Mouse (Mus musculus): ENCODE measurements around the gene Zfp30.

The Zfp30 gene

DNA sequence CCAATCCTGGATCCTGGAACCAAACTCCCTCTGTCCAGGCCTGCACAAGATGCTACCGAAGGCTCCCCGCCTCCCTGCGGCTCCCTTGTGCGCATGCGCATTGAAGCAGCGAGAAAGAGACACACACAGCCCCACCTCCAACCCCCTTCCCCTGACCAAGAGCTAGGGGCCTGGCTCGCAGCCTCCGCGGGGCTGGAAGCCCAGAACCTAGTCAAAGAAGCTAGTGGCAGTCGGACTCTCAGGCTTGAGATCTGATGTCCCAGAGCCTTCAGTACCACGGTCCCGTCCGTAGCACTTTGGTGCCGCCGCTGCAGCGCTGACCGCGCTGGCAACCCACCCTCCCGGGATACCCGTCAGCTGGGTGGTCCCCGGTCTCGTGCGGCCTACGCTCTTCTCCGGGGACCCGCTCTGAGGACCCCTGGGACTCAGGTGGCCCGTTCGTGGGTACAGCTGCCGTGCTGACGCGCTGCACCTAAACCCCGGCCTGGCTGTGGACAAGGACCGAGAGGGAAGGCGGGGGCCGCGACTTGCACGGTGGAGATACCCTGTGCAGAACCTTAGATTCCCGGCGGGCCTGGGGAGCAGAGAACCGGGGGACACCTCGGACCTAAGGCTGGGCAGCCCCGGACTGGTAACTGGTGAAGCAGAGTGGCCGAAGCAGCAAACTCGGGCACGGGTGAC is at the start of gene Zfp30:
Gene Zfp30 (plus strand): TSS at position 128 of the 681 bp plus-strand sequence.
- in situ Hi-C loops (cut with MboI; ENCODE audit: low sequenced_read_pairs) = no loop called here

- in situ Hi-C loops (cut with MboI; ENCODE audit: low sequenced_read_pairs) = no loop called here
Measured at GRCm38 (mm10) chr7:29742258-29742657, 41.5 kb upstream of the Zfp30 start.

- in situ Hi-C loops (cut with MboI; ENCODE audit: low sequenced_read_pairs) = no loop called here
Measured at GRCm38 (mm10) chr7:29760476-29760875, 23.3 kb upstream of the Zfp30 start.

- in situ Hi-C loops (cut with MboI; ENCODE audit: low sequenced_read_pairs) = no loop called here
Measured at GRCm38 (mm10) chr7:29764702-29765101, 19.1 kb upstream of the Zfp30 start.

DNA sequence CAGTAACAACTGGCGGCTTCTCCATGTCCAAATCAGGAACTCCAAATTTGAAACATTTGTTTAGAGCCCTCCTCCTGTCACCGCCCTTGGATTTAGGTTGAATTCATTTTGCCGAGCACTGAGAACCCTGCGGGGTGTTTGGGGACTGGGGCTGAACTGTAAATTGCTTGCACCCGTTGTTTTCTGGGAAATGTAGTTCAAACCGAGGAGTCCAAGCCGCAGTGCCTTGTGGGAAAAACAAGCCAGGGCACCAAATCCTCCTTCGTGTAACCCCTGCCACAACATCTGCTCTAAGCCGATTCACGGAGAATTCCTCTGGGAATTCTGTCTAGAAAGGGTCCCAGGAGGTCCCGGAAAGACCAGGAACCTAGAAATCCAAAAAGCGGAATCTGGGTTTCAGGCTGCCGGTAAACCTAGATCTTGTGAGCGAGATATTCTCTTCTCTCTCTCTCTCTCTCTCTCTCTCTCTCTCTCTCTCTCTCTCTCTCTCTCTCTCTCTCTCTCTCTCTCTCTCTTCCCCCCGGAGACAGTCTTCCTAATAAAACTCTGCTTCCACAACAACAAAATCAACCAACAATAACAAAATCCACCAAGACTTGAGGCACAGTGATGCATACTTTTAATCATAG is 16.6 kb upstream of the Zfp30 start:
- in situ Hi-C loops (cut with MboI; ENCODE audit: low sequenced_read_pairs) = no loop called here

GRCm38 (mm10) chr7:29768090-29768900 is 15.5 kb upstream of the Zfp30 start, which contains the start of gene Zfp84:
Zfp84 (plus strand) TSS chr7:29768552.
- in situ Hi-C loops (cut with MboI; ENCODE audit: low sequenced_read_pairs) = no loop called here

DNA sequence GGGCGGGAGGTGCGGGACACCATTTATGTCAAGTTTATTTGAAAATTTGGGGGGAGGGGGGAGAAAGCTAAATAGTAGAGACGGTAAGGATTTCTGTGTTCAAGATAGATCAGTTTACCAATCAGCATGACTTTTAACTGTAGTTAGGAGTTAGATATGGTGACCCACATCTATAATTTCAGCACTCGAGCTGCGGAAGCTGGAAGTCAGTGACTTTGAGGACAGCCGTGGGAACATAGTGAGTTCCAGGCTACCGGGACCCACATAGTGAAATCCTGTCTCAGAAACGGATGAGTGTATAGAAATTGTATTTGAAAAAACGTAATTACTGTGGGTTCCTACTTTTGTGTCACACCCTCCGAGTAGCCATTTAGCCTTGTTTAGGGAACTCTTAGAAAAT is 14.8 kb upstream of the Zfp30 start:
- in situ Hi-C loops (cut with MboI; ENCODE audit: low sequenced_read_pairs) = no loop called here

GRCm38 (mm10) chr7:29773503-29773902 is 10.3 kb upstream of the Zfp30 start:
- in situ Hi-C loops (cut with MboI; ENCODE audit: low sequenced_read_pairs) = no loop called here

GRCm38 (mm10) chr7:29774371-29774770 is 9.4 kb upstream of the Zfp30 start:
- in situ Hi-C loops (cut with MboI; ENCODE audit: low sequenced_read_pairs) = no loop called here

DNA sequence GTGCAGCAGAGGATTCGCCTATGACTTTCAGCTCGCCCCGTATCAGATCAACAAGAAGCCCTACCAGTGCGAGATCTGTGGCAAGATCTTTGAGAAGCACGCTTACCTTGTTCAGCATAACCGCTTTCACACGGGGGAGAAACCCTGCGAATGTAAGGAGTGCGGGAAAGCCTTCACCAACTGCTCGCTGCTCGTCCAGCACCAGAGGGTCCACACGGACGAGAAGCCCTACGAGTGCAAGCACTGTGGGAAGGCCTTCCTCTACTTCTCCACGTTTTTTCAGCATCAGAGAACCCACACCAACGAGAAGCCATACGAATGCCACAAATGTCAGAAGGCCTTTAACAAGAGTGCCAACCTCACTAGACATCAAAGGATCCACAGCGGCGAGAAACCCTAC is 7.2 kb upstream of the Zfp30 start:
- in situ Hi-C loops (cut with MboI; ENCODE audit: low sequenced_read_pairs) = no loop called here

DNA sequence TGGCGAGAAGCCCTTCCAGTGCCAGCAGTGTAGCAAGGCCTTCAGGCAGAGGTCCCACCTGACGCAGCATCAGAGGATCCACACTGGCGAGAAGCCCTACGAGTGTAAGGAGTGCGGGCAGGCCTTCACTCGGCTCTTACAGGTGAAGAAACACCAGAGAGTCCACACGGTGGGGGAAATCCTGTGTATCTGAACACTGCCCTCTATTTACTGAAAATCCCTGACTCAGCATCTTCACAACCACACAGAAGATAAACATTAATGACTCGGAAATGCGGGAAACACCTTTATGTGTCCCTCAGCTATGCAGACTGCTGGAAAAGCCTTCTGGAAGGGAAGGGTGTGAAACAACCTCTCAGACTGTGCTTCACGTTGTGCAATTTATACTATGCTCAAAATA is 6.4 kb upstream of the Zfp30 start:
- in situ Hi-C loops (cut with MboI; ENCODE audit: low sequenced_read_pairs) = no loop called here

DNA sequence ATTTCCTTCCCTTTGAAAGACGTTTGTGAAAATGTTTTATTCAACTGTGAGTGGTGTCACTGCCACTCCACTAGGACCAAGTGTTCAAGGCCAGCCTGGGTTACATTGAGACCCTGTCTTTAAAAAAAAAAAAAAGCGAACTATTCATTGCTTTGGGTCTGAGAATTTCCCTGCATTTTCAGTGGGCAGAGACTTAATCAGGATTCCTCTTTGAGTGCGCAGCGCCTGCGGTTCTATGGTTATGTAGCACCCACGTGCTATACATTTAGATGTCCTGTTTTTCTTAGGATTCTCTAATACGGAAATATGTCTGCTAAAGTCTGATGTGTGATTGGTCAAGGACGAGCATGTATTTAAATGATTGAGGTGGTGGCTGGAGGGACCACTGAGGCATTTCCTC is 1.2 kb downstream of the Zfp30 start:
- in situ Hi-C loops (cut with MboI; ENCODE audit: low sequenced_read_pairs) = no loop called here

DNA sequence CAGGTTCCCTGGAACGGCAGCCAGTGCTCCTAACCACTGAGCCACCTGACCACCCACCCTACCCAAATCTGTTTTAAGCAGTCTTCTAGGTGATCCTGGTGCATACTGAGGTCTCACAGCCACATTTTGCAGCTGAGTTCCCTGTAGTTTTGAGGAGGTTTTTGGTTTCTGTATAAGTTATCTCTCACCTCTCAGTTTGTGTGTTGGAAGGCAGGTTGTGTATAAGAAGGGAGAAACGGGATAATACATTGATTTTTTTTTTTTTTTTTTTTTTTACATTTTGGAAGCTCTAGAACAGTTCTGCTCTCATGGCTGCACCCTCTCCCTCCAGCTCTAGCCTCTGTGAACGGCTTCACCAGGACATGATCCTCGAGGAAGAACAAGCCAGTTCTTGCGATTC is 2.1 kb downstream of the Zfp30 start:
- in situ Hi-C loops (cut with MboI; ENCODE audit: low sequenced_read_pairs) = no loop called here

DNA sequence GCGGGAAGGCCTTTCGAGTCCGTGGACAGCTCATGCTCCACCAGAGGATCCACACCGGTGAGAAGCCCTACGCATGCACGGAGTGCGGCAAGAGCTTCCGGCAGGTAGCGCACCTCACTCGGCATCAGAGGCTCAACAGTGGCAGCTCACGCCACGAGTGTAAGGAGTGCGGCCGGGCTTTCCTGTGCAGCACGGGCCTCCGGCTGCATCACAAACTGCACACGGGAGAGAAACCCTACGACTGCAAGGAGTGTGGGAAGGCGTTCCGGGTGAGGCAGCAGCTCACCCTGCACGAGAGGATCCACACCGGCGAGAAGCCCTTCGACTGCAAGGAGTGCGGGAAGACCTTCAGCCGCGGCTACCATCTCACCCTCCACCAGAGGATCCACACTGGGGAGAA is 9.1 kb downstream of the Zfp30 start:
- in situ Hi-C loops (cut with MboI; ENCODE audit: low sequenced_read_pairs) = no loop called here

DNA sequence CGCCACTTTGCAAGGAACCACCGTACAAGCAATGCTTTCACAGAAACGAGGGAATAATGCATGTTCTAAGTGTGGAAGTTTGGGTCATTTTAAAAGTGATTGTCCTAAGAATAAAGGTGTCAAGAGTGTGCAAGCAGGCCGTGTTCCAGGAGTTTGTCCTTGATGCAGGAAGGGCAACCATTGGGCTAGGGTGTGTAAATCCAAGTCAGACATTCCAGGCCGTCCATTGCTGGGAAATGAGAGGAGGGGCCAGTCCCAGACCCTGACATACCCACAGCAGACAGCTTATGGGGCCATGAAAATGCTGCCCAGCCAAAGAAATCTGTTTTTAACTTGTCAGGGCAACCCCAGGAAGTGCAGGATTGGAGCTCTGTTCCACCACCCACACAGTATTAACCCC is 23.2 kb downstream of the Zfp30 start:
- in situ Hi-C loops (cut with MboI; ENCODE audit: low sequenced_read_pairs) = no loop called here

DNA sequence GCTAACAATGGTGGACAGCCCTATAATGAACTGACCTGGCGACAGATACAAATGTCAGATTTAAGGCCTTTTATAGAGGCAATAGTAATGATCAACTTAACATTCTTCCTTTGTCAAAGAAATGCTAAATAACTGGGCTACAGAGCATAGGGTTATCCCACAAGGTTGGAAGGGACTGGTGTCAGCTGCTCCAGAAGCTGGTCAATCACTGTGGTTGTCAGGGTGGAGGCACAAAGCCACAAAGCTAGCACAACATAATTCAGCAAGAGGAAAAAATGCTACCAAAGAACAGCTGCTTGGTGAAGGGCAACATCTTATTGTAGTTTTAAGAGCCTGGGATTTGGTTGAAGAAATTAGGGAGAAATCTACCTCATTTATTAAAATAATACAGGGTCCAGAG is 28.4 kb downstream of the Zfp30 start:
- in situ Hi-C loops (cut with MboI; ENCODE audit: low sequenced_read_pairs) = no loop called here

GRCm38 (mm10) chr7:29814381-29814780 is 30.6 kb downstream of the Zfp30 start:
- in situ Hi-C loops (cut with MboI; ENCODE audit: low sequenced_read_pairs) = no loop called here

GRCm38 (mm10) chr7:29815061-29815784 is 31.4 kb downstream of the Zfp30 start:
- in situ Hi-C loops (cut with MboI; ENCODE audit: low sequenced_read_pairs) = no loop called here

DNA sequence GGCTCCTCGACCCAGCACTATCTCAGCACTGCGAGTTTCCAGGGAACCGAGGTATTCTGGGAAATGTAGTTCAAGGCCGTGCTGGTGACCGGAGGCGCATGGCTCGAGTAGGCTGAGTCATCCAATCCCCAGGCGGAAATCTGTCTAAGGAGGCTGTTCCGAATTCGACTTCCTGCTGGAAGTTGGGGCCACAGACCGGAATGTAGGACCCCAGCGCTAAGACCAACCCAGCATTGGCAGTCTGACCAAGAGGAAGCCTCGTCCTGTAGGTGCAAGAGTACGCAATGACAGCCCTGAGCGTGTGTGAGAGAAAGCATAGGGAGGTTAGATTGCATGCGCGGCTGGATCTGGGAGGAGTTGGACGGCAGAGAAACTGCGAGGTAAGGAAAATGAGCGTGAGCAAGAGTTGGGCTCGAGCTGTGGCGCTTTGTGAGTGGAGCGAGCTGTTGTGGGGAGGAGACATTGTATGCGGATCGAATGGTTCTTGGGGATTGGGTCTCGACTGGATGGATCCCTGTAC is 32.2 kb downstream of the Zfp30 start, which contains the start of gene Zfp790:
Gene Zfp790 (plus strand): TSS at position 205 of the 520 bp plus-strand sequence.
- in situ Hi-C loops (cut with MboI; ENCODE audit: low sequenced_read_pairs) = no loop called here

DNA sequence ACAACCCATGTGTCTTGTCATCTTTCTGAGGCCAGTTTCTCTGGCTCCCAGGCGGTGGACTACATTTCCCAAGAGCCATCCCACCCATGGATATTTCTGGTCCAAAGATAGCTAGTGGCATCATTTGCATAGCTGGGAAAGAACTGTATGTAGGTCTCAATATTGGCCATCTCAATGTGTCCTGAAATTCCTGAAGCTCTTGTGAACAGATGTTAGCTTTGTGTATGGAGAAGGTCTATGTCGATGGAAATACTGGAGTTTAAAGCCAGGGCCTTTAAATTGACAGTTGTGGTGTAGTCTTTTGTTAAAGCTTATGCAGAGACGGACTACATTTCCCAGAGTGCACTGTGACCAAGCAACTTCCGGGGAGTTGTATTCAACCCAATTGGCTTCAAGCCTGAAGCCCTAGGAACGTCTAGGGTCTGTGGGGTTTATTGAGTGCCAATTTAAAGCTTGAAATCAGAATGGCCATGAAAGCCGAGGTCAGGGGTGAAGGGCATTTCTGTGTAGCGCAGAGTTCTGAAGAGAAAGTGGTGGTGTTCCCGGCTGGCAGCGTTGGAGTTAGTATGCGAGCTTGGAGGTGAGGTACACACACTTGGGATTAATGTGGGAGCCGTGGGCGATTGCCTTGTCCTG is 34.9 kb downstream of the Zfp30 start:
- in situ Hi-C loops (cut with MboI; ENCODE audit: low sequenced_read_pairs) = no loop called here
